Mouse (Mus musculus) kidney, embryonic 15.5 days (tissue): Measurements from ENCODE around the gene Mdm2. TPM values are rescaled to one million over a fixed set of nuclear protein-coding genes. Genes with fewer than 3 reads are reported as not detected.

Experiments used
- ATAC-seq: fragments of 200-750 bp; cut with Nextera tagmentation; replicated peaks from 2 replicates; pipeline ENCODE4 v1.8.0; 2017; ENCODE audit warnings: moderate TSS enrichment; ENCODE audit not compliant: low FRiP score
- H3K27ac ChIP-seq: fragments of 300-500 bp; sonication (generic); 2 replicates; pipeline ENCODE4 v1.5.1; 2015; ENCODE audit warnings: mild to moderate bottlenecking, inconsistent platforms
- H3K27me3 ChIP-seq: fragments of 300-500 bp; sonication (generic); 2 replicates; pipeline ENCODE4 v1.6.1; 2015; ENCODE audit warnings: inconsistent platforms
- H3K36me3 ChIP-seq: fragments of 300-500 bp; sonication (generic); 2 replicates; pipeline ENCODE4 v1.6.1; 2015; ENCODE audit warnings: inconsistent platforms
- H3K4me1 ChIP-seq: fragments of 300-500 bp; sonication (generic); 2 replicates; pipeline ENCODE4 v1.6.1; 2015; ENCODE audit warnings: inconsistent platforms
- H3K4me2 ChIP-seq: fragments of 300-500 bp; sonication (generic); 2 replicates; pipeline ENCODE4 v1.6.1; 2015; ENCODE audit warnings: moderate library complexity, mild to moderate bottlenecking, inconsistent platforms
- H3K4me3 ChIP-seq: fragments of 300-500 bp; sonication (generic); replicated peaks from 2 replicates; pipeline ENCODE4 v1.5.1; 2015; ENCODE audit warnings: mild to moderate bottlenecking, inconsistent platforms
- H3K9ac ChIP-seq: fragments of 300-500 bp; sonication (generic); 2 replicates; pipeline ENCODE4 v1.6.1; 2015; ENCODE audit warnings: mild to moderate bottlenecking, inconsistent platforms
- H3K9me3 ChIP-seq: fragments of 300-500 bp; sonication (generic); replicated peaks from 2 replicates; pipeline ENCODE4 v1.6.1; 2016; ENCODE audit warnings: inconsistent platforms
- WGBS: fragments of 180-500 bp; shearing (Covaris S2); methylation state at CpG from one replicate; pipeline ENCODE4 v1.1.7; 2015; ENCODE audit warnings: mixed read lengths; 5-methylcytosine and 5-hydroxymethylcytosine counted together
- polyA plus RNA-seq: library from polyadenylated mRNA; unstranded; fragments of >200 nt; fragmentation: Nextera tagmentation; extraction: Ambion mirVana; gene quantifications from 2 replicates; pipeline ENCODE4 v1.2.1, GENCODE M21; 2015

Gene Mdm2
- polyA plus RNA-seq, 1 experiment from 2014 or later = 49.7 TPM

- WGBS = 92% methylated on average over 9 of the region's 9 CpGs
- Histone ChIP-seq H3K4me1 (peaks cover 30% of the 10 kb centered on the region), H3K27ac (no peak overlapping the region), H3K27me3 (no peaks in the 10 kb centered on the region), H3K36me3 (0 out of 2 replicates have a peak, but pooled peaks cover 9% of the 10 kb centered on the region), H3K4me2 (no peak overlapping the region), H3K9ac (no peak overlapping the region), H3K9me3 (no peaks in the 10 kb centered on the region), H3K4me3 (no peak overlapping the region)
- ATAC-seq = no peak
Observed at GRCm38 (mm10) chr10:117666947-117667630, 43.5 kb downstream of the Mdm2 start.

- Histone ChIP-seq H3K4me1 (peaks cover 30% of the 10 kb centered on the region), H3K9ac (no peak overlapping the region), H3K27me3 (no peaks in the 10 kb centered on the region), H3K4me2 (no peak overlapping the region), H3K9me3 (no peaks in the 10 kb centered on the region), H3K36me3 (0 out of 2 replicates have a peak, but pooled peaks cover 3% of the 10 kb centered on the region), H3K4me3 (no peak overlapping the region), H3K27ac (no peak overlapping the region)
- ATAC-seq = no peak
- 83% methylated on average over 3 of the region's 3 CpGs for WGBS
Observed at GRCm38 (mm10) chr10:117666361-117666760, 44.2 kb downstream of the Mdm2 start.

- 61% methylated on average over 9 of the region's 9 CpGs for WGBS
- Histone ChIP-seq H3K27ac (peak overlapping the region; percentile 18; the same call in 1 of the 2 replicates), H3K4me1 (peaks cover 30% of the 10 kb centered on the region), H3K9ac (no peak overlapping the region), H3K36me3 (0 out of 2 replicates have a peak, but pooled peaks cover 3% of the 10 kb centered on the region), H3K4me3 (no peak overlapping the region), H3K27me3 (no peaks in the 10 kb centered on the region), H3K4me2 (no peak overlapping the region), H3K9me3 (no peaks in the 10 kb centered on the region)
- ATAC-seq = no peak
Observed at GRCm38 (mm10) chr10:117665376-117666275, 44.9 kb downstream of the Mdm2 start.

GRCm38 (mm10) chr10:117664926-117665209 is 45.7 kb downstream of the Mdm2 start:
- Histone ChIP-seq H3K27ac (peak overlapping the region; percentile 87), H3K4me2 (no peak overlapping the region)

GRCm38 (mm10) chr10:117664208-117664925 is 46.2 kb downstream of the Mdm2 start:
- no peaks in the 10 kb centered on the region for H3K27me3 ChIP-seq
- H3K4me1 ChIP-seq = peaks cover 25% of the 10 kb centered on the region
- H3K9me3 ChIP-seq = no peaks in the 10 kb centered on the region
- H3K9ac ChIP-seq = no peak overlapping the region
- peak overlapping the region; percentile 50 for H3K4me2 ChIP-seq
- H3K27ac ChIP-seq = peak overlapping the region; percentile 87
- 0 out of 2 replicates have a peak, but pooled peaks cover 3% of the 10 kb centered on the region for H3K36me3 ChIP-seq
- WGBS = 46% methylated on average over 14 of the region's 14 CpGs
- peak overlapping the region; percentile 21; the same call in 1 of the 2 replicates for H3K4me3 ChIP-seq
- ATAC-seq = no peak

More at GRCm38 (mm10) chr10:117664926-117665209, 45.7 kb downstream of the Mdm2 start:
- H3K4me3 ChIP-seq = no peak overlapping the region
- ATAC-seq = no peak
- peaks cover 30% of the 10 kb centered on the region for H3K4me1 ChIP-seq
- H3K27me3 ChIP-seq = no peaks in the 10 kb centered on the region
- no peaks in the 10 kb centered on the region for H3K9me3 ChIP-seq
- 0 out of 2 replicates have a peak, but pooled peaks cover 3% of the 10 kb centered on the region for H3K36me3 ChIP-seq
- no peak overlapping the region for H3K9ac ChIP-seq

GRCm38 (mm10) chr10:117663865-117664200 is 46.7 kb downstream of the Mdm2 start:
- H3K4me3 ChIP-seq = peak overlapping the region; percentile 21; the same call in 1 of the 2 replicates
- WGBS = 18% methylated on average over 9 of the region's 9 CpGs
- peak; percentile 84 for ATAC-seq
- H3K9ac ChIP-seq = no peak overlapping the region
- no peaks in the 10 kb centered on the region for H3K27me3 ChIP-seq
- H3K4me2 ChIP-seq = peak overlapping the region; percentile 50
- peak overlapping the region; percentile 87 for H3K27ac ChIP-seq
- 0 out of 2 replicates have a peak, but pooled peaks cover 3% of the 10 kb centered on the region for H3K36me3 ChIP-seq
- peaks cover 25% of the 10 kb centered on the region for H3K4me1 ChIP-seq
- H3K9me3 ChIP-seq = no peaks in the 10 kb centered on the region

- Histone ChIP-seq H3K36me3 (0 out of 2 replicates have a peak, but pooled peaks cover 3% of the 10 kb centered on the region), H3K27ac (peak overlapping the region; percentile 87), H3K27me3 (no peaks in the 10 kb centered on the region), H3K9me3 (no peaks in the 10 kb centered on the region), H3K9ac (no peak overlapping the region), H3K4me3 (0 out of 2 replicates have a peak overlapping the region, but pooled peaks have one; percentile 21), H3K4me1 (peaks cover 25% of the 10 kb centered on the region), H3K4me2 (peak overlapping the region; percentile 50)
- 59% methylated on average over 14 of the region's 14 CpGs for WGBS
- peak; percentile 53 for ATAC-seq
Observed at GRCm38 (mm10) chr10:117663056-117663864, 47.3 kb downstream of the Mdm2 start.

GRCm38 (mm10) chr10:117662316-117663055 is 48.1 kb downstream of the Mdm2 start:
- ATAC-seq = peak; percentile 13; the same call in 1 of the 2 replicates
- 79% methylated on average over 15 of the region's 15 CpGs for WGBS

GRCm38 (mm10) chr10:117659819-117660218 is 50.7 kb downstream of the Mdm2 start:
- Histone ChIP-seq H3K4me3 (no peak overlapping the region), H3K27ac (no peak overlapping the region), H3K9me3 (no peaks in the 10 kb centered on the region), H3K27me3 (no peaks in the 10 kb centered on the region), H3K4me1 (peaks cover 25% of the 10 kb centered on the region), H3K4me2 (no peak overlapping the region), H3K9ac (no peak overlapping the region), H3K36me3 (no peaks in the 10 kb centered on the region)
- ATAC-seq = no peak
- WGBS = 57% methylated on average over 11 of the region's 11 CpGs

More at GRCm38 (mm10) chr10:117662316-117663055, 48.1 kb downstream of the Mdm2 start:
- Histone ChIP-seq H3K27me3 (no peaks in the 10 kb centered on the region), H3K4me2 (no peak overlapping the region), H3K36me3 (no peaks in the 10 kb centered on the region), H3K4me1 (peaks cover 25% of the 10 kb centered on the region), H3K9ac (no peak overlapping the region), H3K4me3 (no peak overlapping the region), H3K9me3 (no peaks in the 10 kb centered on the region), H3K27ac (peak overlapping the region; percentile 87)

GRCm38 (mm10) chr10:117659430-117659813 is 51.1 kb downstream of the Mdm2 start:
- no peak overlapping the region for H3K9ac ChIP-seq
- no peak overlapping the region for H3K27ac ChIP-seq
- ATAC-seq = no peak
- no peaks in the 10 kb centered on the region for H3K36me3 ChIP-seq
- H3K9me3 ChIP-seq = no peaks in the 10 kb centered on the region
- H3K4me2 ChIP-seq = no peak overlapping the region
- H3K4me3 ChIP-seq = no peak overlapping the region
- H3K4me1 ChIP-seq = peaks cover 22% of the 10 kb centered on the region
- WGBS = 60% methylated on average over 11 of the region's 11 CpGs
- H3K27me3 ChIP-seq = no peaks in the 10 kb centered on the region
